Mouse (Mus musculus) E14TG2a.4 (cell line): Measurements from ENCODE around the gene E2f4.

Experiments
- CTCF ChIP-seq: conservative IDR thresholded peaks from 2 replicates; pipeline ENCODE4 v1.5.1; 2014; ENCODE audit warnings: low read length
- NANOG ChIP-seq: IDR thresholded peaks from 2 replicates; pipeline ENCODE4 v1.6.1; 2014; ENCODE audit warnings: borderline replicate concordance, low read length, mixed read lengths
- POU5F1 ChIP-seq: IDR thresholded peaks from 2 replicates; pipeline ENCODE4 v1.6.1; 2014; ENCODE audit warnings: low read length, borderline replicate concordance

DNA sequence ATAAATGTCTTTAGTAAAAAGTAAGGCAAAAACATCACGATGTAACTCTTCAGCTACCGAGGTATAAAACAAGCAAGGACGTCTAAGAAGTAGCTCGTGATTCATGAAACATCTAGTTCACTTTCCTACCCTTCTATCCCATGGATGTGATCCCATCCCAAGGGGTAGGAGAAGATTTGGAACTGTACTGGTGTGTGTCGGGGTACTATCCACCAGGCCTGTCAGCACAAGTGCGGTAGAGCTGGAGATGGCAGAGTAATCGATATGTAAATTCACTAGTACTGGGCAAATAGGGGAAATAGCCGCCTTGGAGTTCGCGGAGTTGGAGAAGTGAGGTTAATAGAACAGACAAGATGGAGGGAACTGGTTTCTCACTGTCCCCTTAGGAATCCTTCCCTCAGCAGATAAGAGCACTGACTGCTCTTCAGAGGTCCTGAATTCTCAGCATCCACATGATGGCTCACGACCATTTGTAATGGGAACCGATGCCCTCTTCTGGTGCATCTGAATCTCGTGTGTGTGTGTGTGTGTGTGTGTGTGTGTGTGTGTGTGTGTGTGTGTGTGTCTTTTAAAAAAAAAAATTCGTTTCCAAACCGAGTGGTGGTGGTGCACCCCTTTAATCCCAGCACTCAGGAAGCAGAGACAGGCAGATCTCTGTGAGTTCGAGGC, 34.1 kb upstream of the E2f4 start:
- TF ChIP-seq CTCF (no peak), POU5F1 (no peak), NANOG (no peak)
